Mouse (Mus musculus): ENCODE results near the gene Ccdc8.
"Not testable (repeated sequence)": the region's sequence is repeated elsewhere in the genome, so short reads cannot be mapped to it uniquely, and the experiment has no call there.

Gene Ccdc8

DNA sequence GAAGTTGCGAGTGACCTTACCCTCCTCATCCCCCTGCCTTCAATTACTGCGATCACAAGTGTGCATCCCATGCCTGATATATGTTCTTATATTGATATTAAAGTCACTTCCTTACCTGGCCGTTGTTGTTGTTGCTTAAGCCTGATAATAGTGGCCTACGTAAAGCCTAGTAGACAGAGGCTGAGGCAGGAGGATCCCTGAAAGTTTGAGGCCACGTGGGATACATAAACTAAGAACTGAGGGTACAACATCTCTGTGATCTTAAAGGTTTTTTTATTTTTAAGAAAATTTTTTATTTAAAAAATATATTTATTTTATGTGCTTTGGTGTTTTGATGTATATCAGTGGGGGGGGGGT lies at the start of gene Ccdc8:
TSS of gene Ccdc8 (plus strand) at position 258 of the 357 bp plus-strand sequence.
- DNase-seq (ENCODE audit: low read depth, low spot score) = no peak

DNA sequence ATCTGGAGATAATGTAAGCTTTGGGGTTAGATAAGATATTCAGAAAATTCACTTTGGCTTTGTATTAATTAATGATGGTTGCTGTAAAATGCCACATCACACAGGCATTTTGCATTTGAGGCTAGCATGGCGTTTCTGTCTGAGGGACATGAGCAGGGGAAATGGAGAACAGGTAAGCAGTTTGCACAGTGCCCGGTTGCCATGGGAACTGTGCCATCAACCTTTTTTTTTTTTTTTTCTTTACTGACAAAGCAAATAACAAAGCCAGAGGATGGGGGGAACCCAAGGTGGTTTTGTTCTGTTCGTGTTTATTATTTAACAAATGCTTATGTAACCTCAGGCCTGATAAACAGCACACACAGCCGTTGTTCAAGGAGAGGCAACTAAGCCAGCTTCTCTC lies 49.6 kb upstream of the Ccdc8 start:
- no peak for DNase-seq (ENCODE audit: low read depth, low spot score)

DNA sequence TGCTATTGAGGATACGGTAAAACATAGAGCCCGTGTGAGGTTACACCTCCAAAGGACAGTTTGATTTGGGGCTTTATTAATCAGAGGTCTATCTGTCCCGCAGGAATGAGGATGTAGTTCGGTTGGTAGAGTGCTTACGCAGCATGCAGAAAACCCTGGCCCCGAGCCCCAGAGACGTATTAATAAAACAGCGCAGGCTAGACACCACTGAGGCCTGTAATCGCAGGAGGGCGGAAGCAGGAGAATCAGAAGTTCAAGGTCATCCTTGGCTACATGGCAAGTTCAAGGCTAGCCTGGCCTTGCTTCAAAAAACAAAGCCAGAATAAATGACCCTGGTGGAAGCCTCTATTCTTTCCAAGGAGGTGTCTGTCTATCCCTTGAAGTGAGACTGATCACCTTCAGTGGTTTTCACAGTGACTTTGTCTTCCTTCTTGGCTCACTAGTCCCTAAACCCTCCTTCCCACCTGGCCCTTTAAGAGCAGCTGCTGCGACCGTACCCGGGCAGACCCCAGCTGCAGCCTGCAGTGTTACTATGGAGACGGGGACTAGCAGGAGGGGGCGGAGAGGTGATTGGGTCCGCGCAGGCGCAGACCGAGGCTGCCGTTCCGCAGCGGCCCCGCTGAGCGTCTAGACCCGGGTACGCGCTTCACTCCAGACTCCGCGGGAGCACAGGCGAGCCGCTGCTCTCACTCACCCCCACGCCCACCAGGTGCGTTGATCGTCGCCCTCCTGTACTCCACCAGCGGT lies 48.3 kb upstream of the Ccdc8 start, which contains the start of gene Pnmal2:
TSS of gene Pnmal2 (plus strand) at position 622 of the 747 bp plus-strand sequence.
- peak; percentile 87 for DNase-seq (ENCODE audit: low read depth, low spot score)

DNA sequence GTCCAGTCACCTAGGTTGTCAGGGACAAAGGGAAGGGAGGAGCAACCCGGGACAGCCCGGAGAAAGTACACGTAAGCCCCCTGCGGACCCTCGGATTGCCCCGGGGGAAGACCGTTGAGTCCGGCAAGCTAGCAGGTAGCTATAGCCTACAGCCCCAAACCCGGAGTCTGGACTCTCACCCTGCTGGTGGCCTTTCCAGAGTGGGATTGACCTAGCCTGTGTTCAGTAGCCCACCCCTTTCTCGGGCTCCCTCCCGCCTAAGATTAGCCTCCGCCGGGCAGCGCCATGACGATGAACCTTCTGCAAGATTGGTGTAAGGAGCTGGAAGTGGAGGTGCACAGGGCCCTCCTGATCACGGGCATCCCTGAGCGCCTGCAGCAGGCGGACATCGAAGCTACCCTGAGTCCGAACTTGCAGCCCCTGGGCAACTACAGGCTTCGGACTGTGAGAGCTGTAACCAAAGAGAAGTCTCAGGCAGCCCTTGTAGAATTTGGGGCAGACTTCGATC lies 47.6 kb upstream of the Ccdc8 start:
- no peak for DNase-seq (ENCODE audit: low read depth, low spot score)

DNA sequence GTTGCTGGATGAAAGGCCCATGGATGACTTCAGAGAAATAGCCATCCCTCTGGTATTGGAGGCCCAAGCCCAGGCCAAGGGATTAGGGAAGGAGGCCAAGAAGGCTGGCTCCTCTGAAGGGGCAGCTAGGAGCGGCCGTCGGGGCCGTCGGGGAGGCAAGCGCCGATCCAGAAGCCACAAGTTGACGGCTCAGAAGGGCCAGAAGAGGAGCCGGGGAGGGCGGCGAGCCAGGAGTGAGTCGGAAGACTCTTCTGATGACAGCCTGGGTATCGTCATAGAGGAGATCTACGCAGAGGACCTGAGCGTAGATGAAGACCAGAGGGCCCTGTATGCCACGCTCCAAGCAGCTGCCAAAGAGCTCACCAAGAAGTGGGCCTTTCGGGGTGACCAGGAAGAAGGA lies 47.1 kb upstream of the Ccdc8 start:
- DNase-seq (ENCODE audit: low read depth, low spot score) = no peak

DNA sequence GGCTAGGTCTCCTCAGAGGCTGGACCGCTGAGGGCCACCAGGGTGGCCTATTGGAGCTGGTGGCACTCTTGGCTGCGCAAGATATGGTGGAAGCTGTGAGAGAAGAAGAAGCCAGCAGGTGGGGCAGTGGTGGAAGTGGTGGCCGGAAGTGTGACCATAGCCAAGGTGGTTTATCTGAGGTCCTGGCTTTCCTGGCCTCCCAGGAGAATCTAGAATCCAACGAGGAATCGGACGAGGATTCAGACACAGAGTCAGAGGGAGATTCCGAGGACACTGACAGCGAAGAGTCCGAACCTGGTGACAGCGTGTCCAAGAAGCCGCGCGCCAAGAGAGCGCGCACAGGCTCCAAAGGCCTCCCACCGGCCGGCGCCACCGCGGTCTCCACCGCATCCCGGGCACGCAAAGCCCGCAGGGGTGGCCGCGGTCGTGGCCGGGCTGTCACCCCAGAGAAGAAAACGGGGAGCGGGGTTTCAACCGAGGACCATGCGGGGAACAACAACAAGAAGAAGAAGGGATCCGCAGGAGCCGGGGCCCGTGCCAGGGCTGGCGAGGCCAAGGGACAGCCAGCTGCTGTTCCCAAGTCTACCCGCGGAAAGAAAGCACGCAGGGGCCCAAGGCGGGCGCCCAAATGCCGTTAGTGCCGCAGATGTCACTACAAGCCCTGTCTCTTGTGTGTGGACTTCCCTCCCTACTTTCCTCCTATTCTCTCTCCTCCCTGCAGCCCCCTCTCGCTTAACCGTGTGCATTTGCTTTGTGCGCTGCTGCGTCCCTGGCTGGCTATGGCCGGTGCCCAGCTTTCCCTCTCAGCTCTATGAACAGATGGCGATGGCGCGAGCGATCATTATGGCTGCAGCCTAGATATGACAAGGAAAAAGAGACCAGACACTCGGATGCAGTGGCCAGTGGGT lies 45.8 kb upstream of the Ccdc8 start:
- no peak for DNase-seq (ENCODE audit: low read depth, low spot score)

DNA sequence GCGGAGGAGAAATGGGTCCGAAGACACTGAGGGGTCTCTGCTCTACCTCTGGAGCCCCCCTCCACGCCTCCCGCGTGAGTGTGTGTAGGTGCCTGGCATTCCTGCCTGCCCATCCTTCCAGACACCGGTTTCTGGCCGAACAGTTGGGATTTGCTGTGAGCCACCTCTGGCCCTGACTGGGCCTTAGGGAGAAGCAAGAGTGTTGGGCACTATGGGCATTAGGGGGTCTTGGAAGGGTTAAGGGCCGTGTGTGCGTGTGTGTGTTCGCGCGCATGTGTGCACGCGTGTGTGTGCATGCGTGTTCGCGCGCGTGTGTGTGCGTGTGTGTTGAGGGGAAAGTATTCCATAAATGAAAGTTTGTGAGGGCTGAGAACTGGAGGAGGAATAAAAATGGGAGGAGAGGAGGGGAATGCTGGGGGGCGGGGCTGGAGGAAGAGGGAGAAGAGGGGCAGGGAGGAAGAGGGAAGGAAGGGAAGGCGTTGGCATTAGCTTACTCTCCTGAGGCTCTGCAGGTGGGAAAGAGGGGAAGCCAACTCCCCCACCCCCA lies 45.1 kb upstream of the Ccdc8 start:
- no peak for DNase-seq (ENCODE audit: low read depth, low spot score)

DNA sequence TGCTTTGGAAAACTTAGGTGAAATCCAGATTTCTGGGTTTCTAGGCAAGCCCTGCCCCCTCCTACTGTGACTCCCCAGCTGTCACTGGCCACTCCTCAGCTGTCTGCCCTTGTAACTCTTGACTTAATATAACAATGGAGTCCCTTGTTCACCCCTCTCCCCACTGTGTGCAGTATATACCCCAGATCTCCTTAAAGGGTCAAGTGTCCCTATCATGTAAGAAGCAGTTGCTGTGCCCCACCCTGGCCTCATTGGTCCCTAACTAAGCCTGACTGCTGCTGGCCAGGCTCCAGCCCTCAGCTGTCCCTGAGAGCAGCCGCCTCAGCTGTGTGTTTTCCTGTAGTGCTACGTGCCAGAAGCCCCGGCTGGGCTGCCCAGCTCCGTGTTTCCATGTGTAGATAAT lies 44.5 kb upstream of the Ccdc8 start:
- DNase-seq (ENCODE audit: low read depth, low spot score) = no peak

DNA sequence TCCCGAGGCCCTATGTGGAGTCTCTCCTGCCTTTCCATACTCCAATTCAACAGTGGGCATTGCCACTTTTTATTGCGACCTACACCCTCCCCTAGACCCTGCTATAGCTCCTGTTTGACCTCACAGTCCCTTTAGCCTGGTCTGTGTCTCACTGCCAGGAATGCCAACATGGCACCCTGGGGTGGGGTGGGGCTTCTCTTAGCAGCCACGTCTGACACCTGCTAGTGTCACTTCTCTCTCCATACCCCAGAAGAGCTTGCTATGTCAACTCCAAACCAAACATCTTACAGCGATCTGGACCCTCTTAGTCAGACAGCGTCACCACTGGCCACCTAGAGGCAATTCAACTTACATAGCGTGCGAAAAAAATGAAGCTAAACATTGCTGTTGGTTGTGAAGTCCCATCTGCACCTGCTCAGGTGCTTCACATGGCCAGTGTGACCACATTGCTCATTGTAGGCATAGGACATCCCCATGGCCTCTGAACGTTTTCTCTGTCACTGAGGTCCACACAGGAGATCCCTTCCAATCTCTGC lies 43.5 kb upstream of the Ccdc8 start:
- no peak for DNase-seq (ENCODE audit: low read depth, low spot score)

DNA sequence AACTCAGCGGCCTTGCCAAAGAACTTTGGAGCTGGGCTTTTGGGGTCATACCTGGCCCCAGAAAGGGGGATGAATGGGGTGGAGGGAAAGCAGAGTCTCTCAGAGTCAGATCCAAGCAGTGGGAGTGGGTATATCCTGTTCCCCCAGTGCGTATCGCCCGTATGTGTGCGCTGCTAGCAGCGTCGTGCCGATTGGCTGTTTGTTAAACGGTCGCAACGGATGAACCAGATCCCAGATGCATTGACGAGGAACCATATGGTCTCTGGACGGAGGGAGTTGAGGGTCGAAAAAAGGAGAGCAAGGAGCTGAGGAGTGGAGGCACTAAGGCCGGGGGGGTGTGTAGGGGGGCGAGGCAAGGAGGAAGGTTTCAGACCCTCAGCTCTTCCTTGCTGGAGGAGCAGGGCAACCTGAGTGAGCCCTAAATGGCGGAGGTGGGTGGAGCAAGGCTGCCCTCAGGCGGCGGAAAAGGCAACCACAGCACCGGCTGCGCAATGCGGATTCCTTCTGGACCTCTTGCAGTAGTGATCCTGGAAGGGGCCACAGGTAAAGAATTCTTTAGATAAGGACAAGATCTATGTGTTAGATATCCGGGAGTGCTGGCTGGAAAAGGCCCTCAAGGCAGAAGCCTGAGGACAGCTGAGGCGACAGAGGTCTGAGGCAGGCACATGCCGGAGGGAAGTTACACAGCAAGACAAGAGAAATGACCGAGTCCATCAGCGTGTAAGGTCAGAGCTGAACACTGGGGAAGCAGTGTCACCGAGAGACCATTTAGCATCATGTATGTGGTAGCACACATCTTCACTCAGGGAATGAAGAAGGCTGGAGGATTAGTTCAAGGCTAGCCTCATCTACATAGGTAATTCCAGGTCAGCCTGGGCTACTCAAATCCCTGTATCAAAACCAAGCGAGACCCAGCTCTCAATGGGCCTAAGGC lies 42.3 kb upstream of the Ccdc8 start:
- no peak for DNase-seq (ENCODE audit: low read depth, low spot score)

DNA sequence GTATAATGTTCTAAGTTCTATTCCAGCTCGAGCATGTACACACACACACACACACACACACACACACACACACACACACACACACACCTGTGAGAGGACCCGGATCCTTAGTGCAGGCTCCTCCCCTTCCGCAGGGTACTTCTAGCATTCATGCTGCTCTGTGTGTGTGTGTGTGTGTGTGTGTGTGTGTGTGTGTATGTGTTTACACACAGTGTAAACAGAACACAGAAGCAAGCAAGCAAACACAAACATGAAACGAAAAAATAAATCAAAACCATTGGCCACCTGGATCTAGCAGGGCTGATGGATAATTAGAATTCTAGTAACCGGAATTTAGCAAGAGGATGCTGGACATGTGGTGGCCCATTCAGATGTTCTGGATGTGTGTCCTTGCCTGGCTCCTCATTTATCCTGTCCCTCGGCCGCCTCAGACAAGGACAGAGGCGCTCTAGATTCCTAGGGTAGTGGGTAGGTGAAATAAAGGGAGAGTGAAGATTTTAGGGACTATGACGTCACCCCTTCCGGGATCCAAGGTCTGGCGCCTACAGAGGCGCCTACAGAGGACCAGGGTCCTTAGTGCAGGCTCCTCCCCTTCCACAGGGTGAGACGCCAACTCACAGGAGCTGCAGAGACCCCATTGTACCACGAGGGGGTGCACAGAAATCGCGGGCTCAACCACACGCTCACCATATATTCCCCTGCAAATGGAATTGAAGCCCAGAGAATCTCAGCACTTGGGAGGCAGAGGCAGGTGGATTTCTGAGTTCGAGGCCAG lies 41.5 kb upstream of the Ccdc8 start:
- DNase-seq (ENCODE audit: low read depth, low spot score) = no peak

DNA sequence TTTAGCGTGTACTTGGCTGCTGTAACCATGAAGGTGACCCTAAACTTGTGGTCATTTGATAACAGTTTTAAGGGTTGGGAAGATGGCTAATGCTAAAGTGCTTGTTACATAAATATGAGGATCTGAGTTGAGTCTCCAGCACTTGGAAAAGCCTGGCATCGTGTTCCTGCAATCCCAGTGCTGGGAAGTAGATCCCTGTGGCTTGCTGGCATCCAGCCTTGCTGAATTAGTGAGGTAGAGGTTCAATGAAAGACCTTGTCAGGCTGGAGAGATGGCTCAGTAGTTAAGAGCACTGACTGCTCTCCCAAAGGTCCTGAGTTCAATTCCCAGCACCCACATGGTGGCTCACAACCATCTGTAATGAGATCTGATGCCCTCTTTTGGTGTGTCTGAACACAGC lies 38.7 kb upstream of the Ccdc8 start:
- not testable (repeated sequence) for DNase-seq (ENCODE audit: low read depth, low spot score)

DNA sequence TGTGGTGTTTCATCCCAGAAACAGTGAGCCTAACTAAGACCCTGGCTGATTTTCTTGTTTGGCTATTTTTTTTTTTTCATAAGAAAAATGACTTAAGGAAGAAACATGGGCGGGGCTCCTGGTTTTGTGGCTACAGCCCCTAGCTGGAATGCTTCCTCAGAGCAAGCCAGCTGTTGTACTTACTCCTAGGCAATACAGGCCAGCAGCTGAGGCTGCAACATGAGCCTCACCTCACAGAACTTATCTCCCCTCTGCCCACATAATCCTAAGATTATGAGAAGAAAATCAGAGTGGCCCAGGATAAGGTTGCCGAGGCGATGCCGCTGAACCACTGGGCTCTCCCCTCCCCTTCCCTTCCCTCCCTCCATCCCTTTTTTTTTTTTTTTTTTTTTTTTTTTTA lies 36.8 kb upstream of the Ccdc8 start:
- no peak for DNase-seq (ENCODE audit: low read depth, low spot score)

DNA sequence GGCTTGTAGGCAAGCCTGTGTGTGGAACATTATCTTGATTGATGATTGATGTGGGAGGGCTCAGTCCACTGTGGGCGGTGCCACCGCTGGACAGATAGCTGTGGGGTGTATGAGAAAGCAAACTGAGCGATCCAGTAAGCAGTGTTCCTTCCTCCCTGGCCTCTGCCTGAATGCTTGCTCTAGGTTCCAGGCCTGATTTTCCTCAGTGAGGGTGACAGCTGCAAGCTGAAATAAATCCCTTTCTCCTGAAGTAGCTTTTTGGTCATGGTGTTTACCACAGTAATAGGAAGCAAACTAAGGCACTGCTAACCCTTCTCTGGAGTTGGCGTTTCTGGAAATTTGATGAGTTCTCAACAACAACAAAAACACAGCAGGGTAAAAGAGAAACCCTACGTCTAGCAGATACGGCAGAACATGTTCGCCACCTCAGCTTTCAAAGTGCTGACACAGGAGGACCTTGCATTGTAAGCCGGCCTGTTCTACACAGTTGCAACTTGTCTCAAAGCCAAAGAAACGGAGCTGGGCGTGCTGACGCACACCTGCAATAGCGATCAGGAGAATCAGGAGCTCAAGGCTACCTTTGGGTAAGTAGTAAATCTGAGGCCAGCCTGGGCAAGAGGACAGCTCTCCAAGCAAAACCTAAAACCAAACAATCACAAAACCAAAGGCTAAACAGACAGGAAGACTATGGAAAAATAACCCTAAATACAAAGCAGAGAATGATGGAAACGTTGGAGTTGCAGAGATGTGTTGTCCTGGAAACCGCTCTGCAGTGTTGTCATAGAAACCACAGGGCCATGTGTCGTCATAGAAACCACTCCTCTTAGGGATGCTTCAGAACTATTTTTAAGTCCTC lies 35.9 kb upstream of the Ccdc8 start:
- DNase-seq (ENCODE audit: low read depth, low spot score) = peak; percentile 84

DNA sequence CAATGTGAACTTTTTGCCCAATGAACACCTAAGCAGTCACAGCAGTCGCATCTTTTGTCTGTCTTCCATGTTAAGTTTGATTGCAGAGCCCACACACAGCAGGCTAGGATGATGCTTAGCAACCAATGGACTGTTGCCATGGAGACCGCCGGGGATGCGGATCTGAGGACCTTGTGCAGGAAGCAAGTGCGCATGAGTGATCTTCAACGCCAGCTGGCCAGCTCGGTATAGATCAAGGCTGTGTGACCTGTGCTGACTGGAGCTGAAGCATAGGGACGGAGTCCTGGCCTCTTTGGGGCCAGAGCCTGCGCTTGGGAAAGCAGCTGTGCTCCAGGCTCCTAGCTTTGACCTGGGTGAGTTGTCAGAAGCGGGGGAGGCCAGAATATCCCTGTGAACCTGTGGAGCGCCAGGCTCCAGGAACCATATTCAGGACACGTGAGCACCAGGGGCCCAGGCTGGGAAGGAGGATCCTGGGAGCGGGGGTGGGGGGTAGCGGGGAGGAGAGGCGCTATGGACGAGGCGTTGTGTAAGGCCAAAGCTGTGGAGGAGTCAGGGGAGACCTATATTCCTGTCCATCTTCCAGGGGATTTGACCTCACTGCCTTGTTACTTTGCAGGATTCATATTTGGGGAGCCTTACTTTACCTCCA lies 32.8 kb upstream of the Ccdc8 start, which contains the start of gene Pnmal1:
TSS of gene Pnmal1 (plus strand) at position 141 of the 649 bp plus-strand sequence.
- DNase-seq (ENCODE audit: low read depth, low spot score) = peak; percentile 89

DNA sequence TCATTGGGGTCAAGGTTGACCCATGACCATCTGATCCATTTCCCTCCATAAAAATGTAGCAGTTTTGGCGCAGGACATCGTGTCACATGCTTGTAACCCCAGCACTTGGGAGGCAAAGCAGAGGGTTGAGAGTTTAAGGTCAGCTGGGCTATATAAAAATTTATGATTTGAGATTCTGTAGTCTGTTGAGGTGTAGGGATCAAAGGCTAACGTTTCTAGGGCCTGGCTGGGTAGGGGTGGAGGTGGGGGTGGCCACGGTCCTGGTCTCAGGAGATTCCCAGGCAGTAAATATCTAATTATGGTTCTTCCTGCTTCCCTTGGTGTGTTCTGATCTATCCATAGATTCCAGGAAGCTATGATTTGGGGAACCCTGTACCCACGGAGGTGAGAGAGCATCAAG lies 30.8 kb upstream of the Ccdc8 start:
- no peak for DNase-seq (ENCODE audit: low read depth, low spot score)

DNA sequence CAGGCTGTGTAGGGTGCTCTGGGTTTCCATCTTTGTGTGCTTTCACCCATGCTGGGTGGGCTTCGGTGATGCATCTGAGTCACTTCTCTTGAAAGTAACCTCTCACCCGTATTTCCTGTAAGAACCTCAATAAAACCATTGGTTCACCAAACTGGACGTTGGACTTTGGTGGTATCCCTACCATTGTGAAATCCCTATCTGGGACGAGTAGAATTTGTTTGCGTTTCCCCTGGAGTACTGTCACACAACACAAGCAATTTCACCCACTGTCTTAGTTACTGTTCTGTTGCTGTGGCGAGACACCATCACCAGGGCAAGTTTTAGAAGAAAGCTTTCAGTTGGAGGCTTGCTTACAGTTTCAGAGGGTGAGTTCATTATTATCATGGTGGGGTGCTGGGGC lies 24.1 kb upstream of the Ccdc8 start:
- no peak for DNase-seq (ENCODE audit: low read depth, low spot score)

DNA sequence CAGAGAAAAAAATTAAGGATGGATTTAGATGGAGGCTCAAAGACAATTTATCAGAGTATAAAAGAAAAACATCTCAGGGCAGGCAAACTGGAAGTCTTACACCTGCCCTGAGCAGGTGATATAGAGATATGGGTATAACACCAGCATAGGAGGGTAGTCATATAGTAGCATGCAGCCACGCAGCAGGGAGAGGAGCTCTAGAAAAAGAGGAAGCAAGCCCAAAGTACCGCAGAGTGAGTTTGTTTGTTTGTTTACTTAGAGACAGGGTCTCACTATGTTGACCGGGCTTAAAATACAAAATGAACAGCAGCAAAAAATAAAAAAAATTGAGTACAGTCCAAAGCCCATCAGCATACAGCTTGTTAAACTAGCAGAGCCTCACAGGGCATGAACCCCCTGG lies 21.3 kb upstream of the Ccdc8 start:
- DNase-seq (ENCODE audit: low read depth, low spot score) = no peak

DNA sequence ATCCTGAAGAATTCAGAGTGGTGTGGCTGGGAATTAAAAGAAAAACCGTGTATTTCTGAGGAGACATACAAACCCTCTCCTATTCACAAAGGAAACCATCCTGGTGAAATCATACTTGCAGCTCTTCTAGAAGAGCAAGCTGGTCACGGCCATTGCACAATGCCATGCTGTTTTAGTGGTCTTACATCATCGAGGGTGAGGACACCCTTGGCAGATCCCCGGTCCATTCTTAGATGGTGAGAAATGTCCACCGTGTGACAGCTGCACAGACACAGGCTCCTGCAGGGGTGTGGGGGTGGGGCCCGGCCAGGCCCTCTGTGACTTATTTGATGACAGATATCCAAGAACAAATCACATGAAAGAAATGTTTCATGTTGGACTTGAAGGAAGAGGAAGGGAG lies 18.5 kb upstream of the Ccdc8 start:
- DNase-seq (ENCODE audit: low read depth, low spot score) = no peak
